Mouse (Mus musculus) bone marrow macrophage, adult 2 months (primary cell): ENCODE data around the gene Rpl41. TPM values are rescaled to one million over a fixed set of nuclear protein-coding genes. Genes with fewer than 3 reads are reported as not detected.
"Not testable (repeated sequence)": the region's sequence is repeated elsewhere in the genome, so short reads cannot be mapped to it uniquely, and the experiment has no call there.

Source experiments
- H3K27ac ChIP-seq: 2 replicates; pipeline ENCODE4 v1.5.1; 2012; ENCODE audit warnings: low read depth, low read length; ENCODE audit not compliant: insufficient read depth
- H3K4me1 ChIP-seq: 2 replicates; pipeline ENCODE4 v1.6.1; 2012; ENCODE audit warnings: low read length; ENCODE audit not compliant: control insufficient read depth, insufficient read depth
- H3K4me3 ChIP-seq: 2 replicates; pipeline ENCODE4 v1.5.1; 2012; ENCODE audit warnings: mild to moderate bottlenecking, low read length, moderate library complexity; ENCODE audit not compliant: insufficient read depth
- CTCF ChIP-seq: IDR thresholded peaks from 2 replicates; pipeline ENCODE4 v1.5.1; 2012; ENCODE audit warnings: low read depth, mild to moderate bottlenecking, low read length, moderate library complexity
- POLR2A ChIP-seq: IDR thresholded peaks from 2 replicates; pipeline ENCODE4 v1.6.1; 2012; ENCODE audit warnings: mild to moderate bottlenecking, low read depth, low read length, borderline replicate concordance
- polyA plus RNA-seq: library from polyadenylated mRNA; stranded (reverse); fragments of >200 nt; gene quantifications from 2 replicates; pipeline ENCODE4 v1.2.4, GENCODE M21; 2012; ENCODE audit not compliant: missing spikeins, insufficient read depth, insufficient read length

Gene Rpl41
- polyA plus RNA-seq, 1 experiment: 2,460 TPM

DNA sequence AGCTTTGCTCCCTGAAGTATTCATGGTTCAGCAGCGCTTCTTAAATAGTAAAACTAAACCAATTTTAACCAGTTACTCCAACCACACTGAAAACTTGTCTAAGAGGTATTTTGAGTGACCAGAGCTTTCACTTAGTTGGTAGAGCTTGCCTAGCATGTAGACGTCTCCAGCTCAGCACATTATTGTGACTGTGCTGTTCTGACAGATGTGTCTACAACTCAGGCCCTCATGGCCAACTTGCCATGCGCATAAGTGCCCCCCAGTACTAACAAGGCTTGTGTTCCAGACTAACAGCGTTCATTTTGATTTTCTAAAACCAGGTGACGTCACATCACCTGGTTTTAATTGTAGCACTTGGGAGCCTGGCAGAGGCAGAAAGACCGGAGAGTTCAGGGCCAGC lies 7.9 kb upstream of the Rpl41 start:
- TF ChIP-seq CTCF (no peak), POLR2A (no peak)
- Histone ChIP-seq H3K4me1 (no peaks in the 10 kb centered on the region), H3K4me3 (no peak overlapping the region), H3K27ac (no peak overlapping the region)

DNA sequence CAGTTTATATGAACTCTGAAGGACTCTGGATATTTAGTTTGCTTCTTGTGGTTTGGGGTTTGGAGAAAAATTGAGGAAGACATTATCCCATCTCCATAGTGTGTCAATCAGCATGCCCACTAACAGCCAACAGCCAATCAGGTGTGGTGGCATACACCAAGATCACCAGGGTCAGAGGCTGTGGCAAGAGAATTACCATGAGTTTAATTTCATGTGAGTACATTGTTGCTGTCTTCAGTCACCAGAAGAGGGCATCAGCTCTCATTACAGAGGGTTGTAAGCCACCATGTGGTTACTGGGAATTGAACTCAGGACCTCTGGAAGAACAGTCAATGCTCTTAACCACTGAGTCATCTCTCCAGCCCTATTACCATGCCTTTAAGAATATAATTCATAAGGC lies 7.2 kb upstream of the Rpl41 start:
- Histone ChIP-seq H3K27ac (no peak overlapping the region), H3K4me1 (no peaks in the 10 kb centered on the region), H3K4me3 (no peak overlapping the region)
- TF ChIP-seq CTCF: no peak
- no peak for TF ChIP-seq POLR2A

DNA sequence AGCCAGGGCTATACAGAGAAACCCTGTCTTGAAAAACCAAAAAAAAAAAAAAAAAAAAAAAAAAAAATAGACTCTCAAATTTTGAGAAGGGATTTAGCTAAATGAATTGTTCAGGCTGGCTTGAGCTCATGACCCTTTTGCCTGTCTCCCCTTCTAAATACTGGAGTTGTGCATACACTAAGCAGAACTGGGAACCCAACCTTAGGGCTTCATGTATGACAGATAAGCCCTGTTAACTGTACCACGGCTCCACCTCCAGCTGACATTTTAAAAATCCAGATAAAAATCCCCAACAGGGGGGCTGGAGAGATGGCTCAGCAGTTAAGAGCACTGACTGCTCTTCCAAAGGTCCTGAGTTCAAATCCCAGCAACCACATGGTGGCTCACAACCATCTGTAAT lies 6.5 kb upstream of the Rpl41 start:
- H3K4me3 ChIP-seq, H3K27ac ChIP-seq, H3K4me1 ChIP-seq: not testable (repeated sequence)

DNA sequence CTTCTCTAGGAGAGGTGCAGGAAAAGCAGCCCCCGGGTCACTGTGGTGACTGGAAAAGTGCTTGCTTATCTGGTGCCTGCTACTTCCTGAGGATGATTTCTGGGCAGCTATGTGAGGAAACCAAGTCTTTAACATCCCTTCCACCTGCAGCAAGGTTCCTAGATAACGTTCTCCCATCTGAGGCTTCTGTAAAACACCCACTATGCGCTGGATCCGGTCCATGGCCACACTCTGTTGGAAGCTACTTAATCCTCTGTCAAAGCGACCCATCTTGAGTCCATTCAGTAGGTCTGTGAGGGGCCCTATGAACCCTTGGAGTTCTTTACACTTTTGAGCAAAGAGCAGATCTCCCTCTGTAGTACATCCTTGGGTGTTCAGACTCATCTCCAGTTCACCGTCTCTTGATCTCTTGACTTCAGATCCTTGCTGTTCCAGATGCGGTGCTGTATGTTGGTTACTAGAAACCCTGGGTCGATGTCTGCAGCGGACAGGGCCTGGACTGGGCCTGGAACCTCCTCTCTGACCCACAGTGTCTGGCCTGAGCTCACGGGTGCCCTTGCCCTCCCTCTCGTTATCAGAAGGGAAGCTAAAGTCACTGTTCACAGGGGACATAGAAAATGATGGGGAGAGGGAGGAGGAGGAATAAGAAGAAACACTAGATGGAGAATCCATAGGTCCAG lies 1.2 kb upstream of the Rpl41 start:
- H3K4me3 ChIP-seq, H3K27ac ChIP-seq: not testable (repeated sequence)
- peaks cover 10% of the 10 kb centered on the region for H3K4me1 ChIP-seq

DNA sequence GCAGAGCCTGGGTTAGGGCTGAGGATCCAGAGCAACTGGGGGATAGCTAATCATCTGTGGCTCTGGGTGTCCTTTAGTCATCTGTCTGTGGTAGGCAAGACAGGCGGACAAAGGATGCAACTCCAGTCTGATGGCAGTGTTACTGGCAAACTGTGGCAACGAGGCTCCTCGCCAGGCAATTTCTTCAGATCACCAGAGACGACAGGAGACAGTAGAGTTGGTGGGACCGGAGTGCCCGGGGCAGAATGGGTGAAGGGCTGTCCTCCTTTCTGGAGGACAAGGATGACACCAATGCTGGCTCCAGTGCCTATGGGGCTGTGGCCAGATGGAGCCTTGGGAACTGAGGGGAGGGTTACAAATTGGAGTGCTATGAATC lies 565 bp upstream of the Rpl41 start:
- Histone ChIP-seq H3K27ac (peak overlapping the region; percentile 22; the same call in 1 of the 2 replicates), H3K4me1 (peaks cover 10% of the 10 kb centered on the region), H3K4me3 (peak overlapping the region; percentile 4; the same call in 1 of the 2 replicates)

DNA sequence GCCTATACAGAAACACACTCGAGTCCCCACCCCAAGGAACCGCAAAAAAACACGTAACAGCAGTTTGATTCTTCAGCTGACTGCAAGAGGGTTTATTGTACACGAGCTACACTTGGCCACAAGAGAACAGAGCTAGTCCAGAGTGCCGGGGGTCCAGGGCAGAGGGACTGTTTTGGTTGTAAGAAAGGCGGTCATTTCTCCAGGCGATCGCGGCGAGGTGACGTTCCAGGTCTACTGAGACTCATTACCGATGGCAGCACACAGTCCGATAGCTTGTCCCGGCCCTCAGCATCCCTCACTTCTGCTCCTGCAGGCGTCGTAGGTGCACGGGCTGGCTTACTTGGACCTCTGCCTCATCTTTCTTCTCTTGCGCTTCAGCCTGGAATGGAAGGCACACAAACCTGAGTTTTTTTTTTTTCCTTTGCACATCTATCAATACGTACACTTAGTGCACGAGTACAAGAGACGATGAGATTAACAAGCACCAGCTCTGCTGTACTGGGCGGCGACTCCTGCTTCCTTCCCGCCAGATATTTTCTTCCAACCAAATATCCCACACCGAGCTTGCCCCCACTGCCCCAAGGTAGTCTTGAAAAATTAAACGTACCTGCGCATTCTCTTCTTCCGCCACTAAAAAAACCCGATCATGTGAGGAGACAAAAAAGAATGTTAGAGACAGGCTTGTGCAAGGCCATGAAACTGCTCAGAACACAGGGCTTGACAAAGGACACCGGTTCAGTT lies 884 bp downstream of the Rpl41 start:
- Histone ChIP-seq H3K27ac (peak overlapping the region; percentile 90), H3K4me3 (peak overlapping the region; percentile 88), H3K4me1 (peaks cover 10% of the 10 kb centered on the region)

DNA sequence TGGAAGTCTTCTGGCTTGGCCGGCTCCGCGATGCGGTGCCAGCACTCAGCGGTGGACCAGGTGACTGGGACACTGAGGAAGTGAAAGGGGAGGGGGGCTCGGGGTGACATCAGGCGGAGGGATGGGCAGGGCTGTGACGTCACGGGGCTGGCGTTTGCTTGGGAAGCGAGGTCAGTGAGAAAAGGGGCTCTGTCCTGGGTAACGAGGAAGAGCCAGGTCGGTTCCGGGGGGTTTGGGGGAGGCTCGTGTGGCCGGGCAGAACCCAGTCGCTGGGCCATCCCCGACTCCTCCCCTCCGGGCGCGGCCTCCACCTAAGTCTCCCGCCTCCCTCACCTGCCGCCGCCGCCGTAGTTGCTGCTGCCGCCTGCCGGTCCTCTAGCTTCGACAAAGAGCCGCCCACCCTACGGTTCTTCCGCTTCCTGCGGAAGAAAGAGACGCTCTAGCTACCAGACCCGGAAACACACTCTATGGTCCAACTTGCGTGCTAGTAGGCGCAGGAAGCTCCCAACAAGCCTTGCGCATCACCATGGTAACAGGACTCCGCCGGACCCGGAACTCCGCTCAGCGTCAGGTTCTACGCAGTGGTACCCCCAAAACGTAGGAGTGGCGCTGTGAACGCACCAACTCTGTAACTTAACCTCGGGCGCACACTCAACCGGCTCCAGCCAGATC lies 1.6 kb downstream of the Rpl41 start, which contains the start of gene Zc3h10:
Gene Zc3h10, minus strand, starts transcription at position 414 of the 672 bp plus-strand sequence.
- H3K4me1 ChIP-seq: peaks cover 10% of the 10 kb centered on the region
- H3K27ac ChIP-seq: peak within 1 kb of the TSS; percentile 90
- H3K4me3 ChIP-seq: peak within 1 kb of the TSS; percentile 88
- TF ChIP-seq CTCF (no peak), POLR2A (peak; percentile 7; the same call in 1 of the 2 replicates)

DNA sequence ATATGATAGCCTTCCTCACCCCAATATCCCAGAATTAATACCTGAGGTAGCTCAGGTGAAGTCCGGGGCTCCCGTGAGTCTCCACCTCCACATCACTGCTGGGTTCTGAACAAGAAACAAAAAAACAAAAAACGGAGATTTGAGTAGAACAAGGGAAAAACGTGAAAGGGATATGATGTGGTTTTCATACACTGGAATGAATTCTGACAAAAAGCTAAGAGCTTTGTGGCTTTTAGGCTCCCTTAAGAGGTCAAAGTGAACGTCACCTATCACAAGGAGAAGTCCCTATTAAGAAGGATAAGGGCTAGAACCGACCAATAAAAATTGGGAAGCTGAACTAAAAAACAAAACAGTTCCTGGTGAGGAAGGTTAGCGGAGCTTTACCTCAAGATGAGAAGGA lies 2.3 kb downstream of the Rpl41 start:
- Histone ChIP-seq H3K27ac (peak overlapping the region; percentile 74), H3K4me3 (peak overlapping the region; percentile 88), H3K4me1 (peaks cover 10% of the 10 kb centered on the region)
- TF ChIP-seq CTCF (no peak), POLR2A (no peak)

DNA sequence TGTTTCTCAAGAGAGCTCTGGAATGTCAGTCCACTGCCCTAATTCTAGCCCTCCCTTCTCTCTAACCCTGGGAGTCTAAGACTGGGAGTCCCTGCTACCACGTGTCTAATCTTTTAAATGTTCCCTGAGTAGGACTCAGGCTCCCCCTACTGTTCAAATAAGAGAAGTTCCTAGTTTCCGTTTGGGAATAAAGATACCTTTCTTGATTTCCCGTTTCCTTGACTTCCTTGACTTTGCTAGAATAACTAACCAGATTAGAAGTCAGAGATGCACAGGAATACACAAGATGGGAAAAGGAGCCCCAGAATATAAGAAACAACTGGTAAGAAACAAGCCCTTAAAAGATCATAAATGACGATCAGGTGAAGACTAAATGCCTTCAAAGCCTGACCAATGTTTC lies 2.7 kb downstream of the Rpl41 start:
- Histone ChIP-seq H3K4me1 (peaks cover 10% of the 10 kb centered on the region), H3K27ac (peak overlapping the region; percentile 74), H3K4me3 (peak overlapping the region; percentile 88)
- TF ChIP-seq POLR2A: no peak
- TF ChIP-seq CTCF: no peak

DNA sequence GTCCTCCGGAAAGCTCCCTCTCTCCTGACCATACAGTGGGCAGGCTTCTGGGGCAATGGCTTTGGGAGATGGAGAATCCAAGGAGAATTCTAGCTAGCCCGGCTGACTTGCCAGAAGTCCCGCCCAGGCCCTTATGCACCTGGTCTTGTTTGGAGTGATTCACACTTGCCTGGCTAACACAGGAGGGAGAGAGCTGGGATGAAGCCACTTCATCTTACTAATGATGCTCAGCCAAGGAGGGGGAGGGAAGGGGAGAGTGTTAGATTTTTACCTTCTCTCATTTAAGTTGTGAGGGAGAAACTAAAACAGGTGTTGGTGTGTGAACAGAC lies 3.6 kb downstream of the Rpl41 start:
- TF ChIP-seq POLR2A (no peak), CTCF (no peak)
- H3K27ac ChIP-seq: no peak overlapping the region
- H3K4me3 ChIP-seq: no peak overlapping the region
- H3K4me1 ChIP-seq: peaks cover 10% of the 10 kb centered on the region
